Mouse (Mus musculus) ovary, postnatal 10 days (tissue): ENCODE results near the gene Trpc5.

Experiments used
- DNase-seq: peaks from one replicate; pipeline ENCODE4 v3.0.0; 2022; ENCODE audit warnings: low spot score

Trpc5 gene

DNA sequence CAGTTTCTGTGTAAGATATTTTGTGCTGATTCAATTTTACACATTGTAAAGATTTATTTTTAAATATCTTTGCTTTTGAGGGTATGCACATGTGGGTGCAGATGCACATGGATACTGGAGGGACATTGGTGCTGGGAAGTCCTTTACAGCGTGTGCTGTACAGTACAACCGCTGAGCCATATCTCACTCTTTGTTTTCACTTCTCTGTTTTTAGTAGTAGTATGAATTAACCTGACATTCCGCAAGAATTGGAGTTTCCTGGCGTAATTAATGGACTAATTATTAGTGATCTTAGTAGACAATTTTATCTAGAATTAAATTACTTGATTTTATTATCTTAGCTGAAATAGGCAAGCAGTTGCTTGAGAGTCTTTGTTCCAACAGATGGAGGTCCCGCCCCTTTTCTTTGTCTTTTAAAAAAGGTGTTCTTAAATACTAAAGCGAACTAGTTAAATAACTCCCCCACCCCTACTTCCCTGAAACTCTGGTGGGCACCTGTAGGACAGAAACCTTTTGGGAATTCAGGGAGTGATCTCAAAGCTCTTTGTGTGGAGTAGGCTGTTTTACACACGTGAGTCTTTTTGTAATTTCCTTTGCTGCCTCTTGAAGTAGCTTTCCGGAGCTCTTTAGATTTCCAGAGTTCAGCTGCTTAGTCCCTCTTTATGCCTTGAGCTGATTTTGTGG, 352.5 kb downstream of the Trpc5 start:
- DNase-seq, result no peak
